Mouse (Mus musculus) v-Abl transformed pro-B cells (cell line): ENCODE results near the gene Cpne6.

Experiments
- in situ Hi-C, 2 experiments: fragments of 400-800 bp; cut with MboI; formaldehyde crosslinking; loops; one replicate each; pipeline ENCODE4 v1.15.1; 2025; ENCODE audit not compliant: unreplicated experiment in 2 of 2

Cpne6 gene

DNA sequence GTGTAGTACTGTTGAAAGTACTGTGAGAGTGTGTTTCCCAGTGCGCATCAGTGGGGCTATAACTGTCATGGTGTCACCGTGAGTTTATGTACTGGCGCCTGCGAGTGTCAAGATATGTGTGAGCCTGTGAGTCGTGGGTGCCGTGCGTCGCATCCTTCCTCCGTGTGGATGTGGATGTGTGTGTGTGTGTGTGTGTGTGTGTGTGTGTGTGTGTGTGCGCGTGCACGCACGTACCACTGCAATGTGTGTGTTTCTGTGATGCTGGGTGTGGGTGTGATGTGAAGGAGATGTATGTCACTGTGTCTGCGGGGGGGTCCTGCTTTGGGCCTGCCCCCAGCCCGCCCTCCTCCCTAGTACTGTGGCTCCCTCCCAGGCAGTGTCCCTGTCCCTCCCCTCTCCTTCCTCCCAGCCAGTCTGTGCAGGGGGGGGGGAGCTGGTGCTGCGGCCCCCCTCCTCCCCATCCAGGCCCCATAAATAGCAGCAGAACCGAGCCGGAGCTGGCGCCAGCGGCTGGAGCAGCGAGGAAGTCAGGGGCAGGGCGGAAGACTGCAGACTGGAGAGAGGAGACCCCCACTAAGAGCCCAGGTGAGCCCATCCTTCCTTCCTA, at the start of gene Cpne6:
Gene Cpne6 (plus strand): TSS at position 321 of the 607 bp plus-strand sequence.
- in situ Hi-C loops: no loop called here

DNA sequence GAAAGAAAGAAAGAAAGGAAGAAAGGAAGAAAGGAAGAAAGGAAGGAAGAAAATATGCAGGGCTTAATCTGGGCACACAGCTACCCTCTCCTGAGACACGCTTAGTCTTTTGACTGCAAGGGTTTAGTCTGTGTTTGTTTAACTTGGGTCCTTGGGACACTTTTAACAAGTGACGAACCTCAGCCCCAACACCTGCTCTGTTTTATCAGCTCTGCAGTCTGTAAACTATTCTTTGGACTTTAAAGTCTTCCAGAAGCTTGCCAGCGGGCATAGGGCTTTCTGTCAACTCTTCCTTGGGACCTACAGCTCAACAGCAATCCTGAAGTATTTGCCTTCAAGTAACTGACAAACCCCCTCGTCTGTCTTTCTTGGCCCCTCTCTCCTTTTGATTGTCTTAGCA, 48.5 kb upstream of the Cpne6 start:
- in situ Hi-C loops: loop anchor here in 1 of 2 experiments (25.0 kb wide), 2 partner anchors 299 to 451 kb away; partner anchors contain the start of gene Sdr39u1

DNA sequence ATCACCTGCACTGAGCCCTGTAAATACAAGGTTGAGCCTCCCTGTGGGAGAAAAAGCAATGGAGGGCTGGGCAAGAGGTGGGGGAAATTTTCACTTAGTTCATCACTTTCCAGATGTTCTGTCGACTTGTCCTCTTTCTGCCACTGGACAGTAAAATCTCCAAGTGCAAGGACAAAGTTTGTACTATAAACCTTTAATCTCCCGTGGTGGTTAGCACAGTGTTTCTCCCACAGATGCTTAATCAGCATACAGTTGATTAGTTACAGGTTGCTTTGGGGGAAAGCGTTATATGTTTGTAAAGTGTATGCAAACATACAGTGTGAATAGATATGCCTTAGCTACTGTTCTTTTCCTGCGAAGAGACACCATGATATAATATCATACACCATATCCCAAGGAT, 43.8 kb upstream of the Cpne6 start:
- in situ Hi-C loops: loop anchor here in 1 of 2 experiments (25.0 kb wide), 2 partner anchors 304 to 446 kb away; partner anchors contain the start of gene Sdr39u1

DNA sequence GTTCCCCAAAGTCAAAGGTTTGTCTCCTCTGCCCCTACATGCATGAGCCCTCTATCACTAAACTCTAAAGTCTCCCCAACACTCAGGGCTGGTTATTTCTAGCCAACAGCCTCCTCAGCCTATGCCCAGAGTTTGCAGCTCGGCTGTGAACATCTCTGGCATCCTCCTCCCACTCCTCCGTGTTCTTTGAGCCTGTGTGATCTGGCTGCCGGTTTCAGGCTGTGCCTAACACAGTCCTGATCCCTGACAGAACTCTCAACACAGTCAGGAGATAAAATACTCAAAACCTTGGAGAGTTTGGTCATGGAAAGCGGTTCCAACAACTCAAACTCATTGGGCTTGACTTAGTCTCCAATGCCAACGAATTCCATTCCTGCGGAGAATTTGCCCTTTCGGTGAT, 43.1 kb upstream of the Cpne6 start:
- in situ Hi-C loops: loop anchor here in 1 of 2 experiments (25.0 kb wide), 2 partner anchors 305 to 445 kb away; partner anchors contain the start of gene Sdr39u1

DNA sequence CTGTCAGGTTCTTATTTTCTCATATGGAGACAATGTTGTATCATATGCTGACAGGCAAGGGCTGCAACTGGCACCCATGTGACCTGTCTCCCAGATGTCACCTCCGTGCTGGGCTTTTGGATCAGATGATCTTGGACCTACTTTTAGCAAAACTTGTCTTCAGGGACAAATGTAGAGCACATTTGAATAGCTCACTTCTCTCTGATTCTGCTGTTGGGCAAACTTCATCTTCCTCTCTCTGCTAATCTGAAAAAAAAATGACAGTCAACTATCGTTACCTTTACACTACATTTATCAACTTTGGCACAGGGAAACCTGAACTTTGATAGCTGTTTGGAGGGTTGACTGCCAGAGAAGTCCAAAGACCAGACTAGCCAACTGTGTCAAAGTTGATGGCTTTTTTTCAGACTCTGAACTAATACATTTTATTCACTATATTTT, 41.9 kb upstream of the Cpne6 start:
- in situ Hi-C loops: loop anchor here in 1 of 2 experiments (25.0 kb wide), 2 partner anchors 306 to 444 kb away; partner anchors contain the start of gene Sdr39u1

DNA sequence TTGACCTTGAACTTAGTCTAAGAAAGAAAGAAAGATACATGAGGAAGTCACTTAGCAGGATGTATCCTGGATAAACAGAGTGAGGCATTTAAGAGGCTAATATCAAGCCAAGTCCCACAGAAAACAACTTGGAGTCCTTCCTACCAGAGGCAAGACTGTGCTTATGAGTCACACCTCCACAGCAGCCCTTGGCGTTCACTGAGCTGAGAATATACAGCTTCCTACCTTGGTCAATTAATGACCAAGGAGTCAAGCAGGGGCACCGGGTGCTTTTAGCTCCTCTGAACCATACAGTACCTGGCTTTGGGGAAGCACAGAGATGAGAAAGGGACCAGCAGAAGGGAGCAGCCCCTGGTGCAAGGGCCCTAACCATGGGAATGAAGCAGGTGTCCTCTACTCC, 41.2 kb upstream of the Cpne6 start:
- in situ Hi-C loops: loop anchor here in 1 of 2 experiments (25.0 kb wide), 2 partner anchors 307 to 443 kb away; partner anchors contain the start of gene Sdr39u1

DNA sequence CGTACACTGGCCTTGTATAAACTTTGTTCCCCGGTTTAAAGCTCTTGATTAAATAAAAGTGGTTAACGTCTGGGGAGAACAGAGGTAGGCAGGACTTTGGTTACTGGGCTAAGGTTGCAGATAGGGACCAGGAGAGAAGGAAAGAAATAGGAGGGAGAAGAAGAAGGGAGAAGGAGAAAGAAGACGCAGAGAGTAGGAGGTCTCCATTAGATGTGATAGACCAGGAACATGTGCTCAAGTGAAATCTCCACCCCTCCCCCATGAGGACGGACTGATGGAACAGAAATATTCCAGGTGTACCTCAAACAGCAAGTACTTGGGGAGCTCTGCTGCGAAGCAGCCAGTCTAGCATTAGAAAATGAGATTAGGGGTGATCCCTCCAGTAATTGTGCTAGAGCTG, 40.4 kb upstream of the Cpne6 start:
- in situ Hi-C loops: loop anchor here in 1 of 2 experiments (25.0 kb wide), 2 partner anchors 308 to 442 kb away; partner anchors contain the start of gene Sdr39u1

DNA sequence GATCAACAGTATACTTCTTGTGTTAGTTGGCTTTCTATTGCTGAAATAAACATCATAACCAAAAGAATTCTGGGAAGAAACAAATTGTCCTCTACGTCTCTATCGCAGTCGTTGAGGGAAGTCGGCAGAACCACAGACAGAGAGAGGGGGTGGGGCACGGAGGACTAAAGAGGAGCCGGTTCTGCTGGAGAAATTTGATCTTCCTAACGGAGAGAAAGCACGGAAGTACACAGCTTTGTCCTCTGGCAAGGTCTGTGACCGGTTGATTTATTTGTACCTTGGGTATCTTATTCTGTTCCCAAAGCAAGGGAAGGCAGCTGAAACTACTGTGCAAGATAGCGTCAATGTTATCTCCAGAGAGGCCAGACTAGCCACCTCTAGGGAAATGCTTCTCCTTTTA, 39.4 kb upstream of the Cpne6 start:
- in situ Hi-C loops: loop anchor here in 1 of 2 experiments (25.0 kb wide), 2 partner anchors 309 to 441 kb away; partner anchors contain the start of gene Sdr39u1

DNA sequence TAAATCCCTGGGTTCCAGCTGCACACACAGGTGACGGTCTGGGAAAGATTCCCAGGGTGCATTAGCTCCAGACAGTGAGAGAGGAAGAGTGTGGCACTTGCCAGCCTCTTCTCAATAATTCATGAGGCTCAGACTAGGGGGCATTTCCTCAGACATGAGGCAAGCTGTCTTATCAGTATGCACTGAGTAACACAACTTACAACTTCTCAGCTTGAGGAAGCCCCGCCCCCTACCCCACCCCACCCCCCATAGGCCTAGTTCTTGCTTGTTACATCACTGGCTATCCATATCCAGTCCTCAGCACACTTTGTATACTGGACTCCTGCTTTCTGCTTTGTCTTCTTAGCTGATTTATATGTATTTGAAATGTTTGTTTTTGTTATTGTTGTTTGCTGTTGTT, 34.6 kb upstream of the Cpne6 start:
- in situ Hi-C loops: no loop called here

DNA sequence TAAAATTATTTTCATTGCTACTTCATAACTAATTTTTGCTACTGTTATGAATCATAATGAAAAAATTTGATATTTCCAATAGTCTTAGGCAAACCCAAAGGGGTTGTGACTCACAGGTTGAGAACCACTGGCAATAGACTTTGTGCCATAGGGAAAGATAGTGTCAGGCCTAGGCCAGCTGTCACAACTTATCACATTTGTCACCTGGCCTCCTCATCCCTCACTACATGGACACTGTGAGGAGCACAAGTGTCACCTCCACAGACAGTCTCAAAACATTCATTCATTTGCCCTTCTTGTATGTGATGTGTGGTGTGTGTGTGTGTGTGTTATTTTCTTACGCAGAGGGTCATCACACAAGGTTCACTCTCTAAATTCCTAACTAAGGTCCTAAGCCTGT, 32.8 kb upstream of the Cpne6 start:
- in situ Hi-C loops: no loop called here

DNA sequence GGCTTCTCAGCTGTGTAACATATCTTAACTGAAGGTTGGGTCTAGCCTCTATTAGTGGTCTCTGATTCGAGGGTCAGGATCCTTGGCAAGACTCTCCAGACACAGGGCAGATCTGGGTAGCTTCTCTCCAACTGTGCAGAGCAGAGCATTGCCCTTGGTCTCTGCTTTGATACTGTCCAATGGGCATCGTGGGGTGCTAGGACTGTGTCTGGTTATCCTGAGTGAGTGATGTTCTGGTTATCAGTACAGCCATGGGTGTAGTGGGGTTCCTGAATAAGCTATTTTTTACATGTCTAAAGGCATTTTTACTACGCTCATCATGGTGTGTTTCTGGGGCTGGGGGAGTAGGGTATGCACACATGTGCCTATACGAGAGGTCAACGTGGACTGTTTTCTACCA, 32.4 kb upstream of the Cpne6 start:
- in situ Hi-C loops: no loop called here

DNA sequence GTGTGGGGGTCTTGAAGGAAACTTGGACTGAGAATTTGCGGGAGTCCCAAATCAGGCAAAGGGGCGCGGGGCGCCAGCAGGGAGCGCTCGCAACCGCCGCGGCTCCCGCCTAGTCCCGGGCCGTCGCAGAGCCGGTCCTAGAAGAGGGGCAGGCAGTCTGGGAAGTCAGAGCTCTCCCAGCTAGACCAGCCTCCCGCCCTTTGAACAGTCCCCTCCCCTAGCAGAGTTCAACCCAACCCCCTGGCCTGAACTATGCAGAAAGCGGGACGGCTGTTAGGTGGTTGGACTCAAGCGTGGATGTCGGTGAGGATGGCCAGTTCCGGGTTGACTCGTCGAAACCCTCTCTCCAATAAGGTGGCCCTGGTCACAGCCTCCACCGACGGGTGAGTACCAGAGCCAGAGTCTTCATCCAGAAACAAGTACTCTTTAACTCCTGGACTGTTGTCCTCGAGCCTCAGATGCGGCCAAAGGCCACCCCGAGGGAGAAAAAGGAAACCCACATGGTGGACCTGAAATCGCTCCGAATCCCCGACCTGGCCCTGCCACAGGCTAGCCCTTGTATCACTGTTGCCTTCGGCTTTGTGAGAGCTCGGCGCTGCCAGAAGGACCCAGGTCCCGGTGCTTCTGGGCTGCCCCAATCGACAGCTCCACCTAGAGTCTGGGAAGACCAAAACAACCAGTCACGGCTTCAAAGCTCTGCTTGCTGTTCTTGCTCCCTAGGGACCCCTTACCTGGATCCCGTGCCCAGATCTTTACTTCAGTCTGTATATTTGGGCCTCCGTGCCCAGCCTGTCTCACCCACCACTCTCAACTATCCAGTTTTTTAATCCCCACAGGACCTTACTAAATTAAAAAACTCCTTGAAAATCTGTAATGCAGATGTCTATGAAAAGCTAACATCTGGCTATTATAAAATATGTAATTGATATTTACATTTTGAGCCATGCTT, 31.3 kb upstream of the Cpne6 start, which contains the start of gene Dhrs4:
Gene Dhrs4 (plus strand): TSS at position 108 of the 949 bp plus-strand sequence.
- in situ Hi-C loops: no loop called here

DNA sequence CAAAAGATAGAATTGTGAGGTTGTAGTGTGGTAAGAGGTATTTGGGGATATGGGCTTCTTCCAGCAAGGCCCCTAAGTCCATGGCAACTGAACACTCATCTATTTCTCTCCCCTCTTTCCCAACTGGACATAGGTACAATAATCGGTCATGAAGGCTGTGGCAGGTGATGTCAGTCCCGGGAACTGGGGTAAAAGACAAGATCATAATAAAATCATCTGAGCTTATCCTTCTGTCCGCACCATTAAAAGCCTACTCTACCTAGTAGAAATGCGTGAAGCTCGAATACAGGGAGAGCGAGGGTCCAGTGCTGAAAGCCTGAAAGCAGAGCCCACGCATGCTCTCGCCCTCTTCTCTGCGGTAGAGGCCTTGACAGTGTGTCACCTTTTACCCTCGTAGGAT, 30.6 kb upstream of the Cpne6 start:
- in situ Hi-C loops: no loop called here

DNA sequence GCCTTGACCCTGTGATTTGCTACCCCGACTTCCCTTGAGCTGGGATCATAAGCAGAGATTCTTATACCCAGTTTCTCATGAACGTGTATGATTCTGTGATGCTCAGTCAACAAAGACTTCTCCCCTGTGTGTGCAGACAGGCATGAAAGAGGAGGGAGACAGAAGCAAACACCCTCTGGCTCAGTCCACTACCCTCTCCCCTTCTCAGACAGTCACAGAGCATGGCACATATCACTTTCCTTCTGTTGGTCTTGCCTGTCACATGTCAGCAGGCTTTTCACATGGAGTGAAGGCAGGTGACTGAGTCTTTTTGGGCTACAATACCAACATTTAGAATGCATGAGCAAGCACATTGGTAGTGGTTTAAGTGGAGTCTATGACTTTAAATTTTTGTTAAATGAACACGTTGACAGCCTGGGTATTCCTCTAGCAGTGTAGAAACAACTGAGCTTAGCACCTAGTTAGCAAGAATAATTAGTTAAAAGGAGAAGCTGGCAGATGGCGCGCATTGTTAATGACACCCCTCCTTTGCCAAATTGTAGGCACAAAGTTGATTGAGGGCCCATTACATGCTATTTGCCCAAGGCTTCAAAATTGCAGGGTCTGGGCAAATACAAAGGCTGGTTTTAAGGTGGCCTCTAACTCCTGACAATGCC, 25.7 kb upstream of the Cpne6 start:
- in situ Hi-C loops: no loop called here

DNA sequence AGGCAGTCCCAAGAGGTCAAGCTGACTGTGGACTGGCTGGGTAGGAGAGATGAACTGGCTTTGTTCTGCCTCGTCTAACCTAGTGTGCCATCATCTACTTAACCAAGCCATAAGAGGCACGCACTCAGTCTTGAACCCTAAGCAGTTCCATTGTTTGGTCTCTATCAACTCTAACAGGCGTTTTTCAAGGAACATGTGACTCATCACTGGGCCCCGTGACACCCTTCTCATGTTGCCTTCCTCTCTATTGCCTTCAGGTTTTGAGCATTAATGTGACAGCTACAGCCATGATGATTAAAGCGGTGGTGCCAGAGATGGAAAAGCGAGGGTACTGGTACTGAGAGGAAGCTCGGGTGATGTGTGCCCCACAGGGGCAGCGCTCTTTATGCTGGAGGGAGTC, 23.4 kb upstream of the Cpne6 start:
- in situ Hi-C loops: no loop called here

DNA sequence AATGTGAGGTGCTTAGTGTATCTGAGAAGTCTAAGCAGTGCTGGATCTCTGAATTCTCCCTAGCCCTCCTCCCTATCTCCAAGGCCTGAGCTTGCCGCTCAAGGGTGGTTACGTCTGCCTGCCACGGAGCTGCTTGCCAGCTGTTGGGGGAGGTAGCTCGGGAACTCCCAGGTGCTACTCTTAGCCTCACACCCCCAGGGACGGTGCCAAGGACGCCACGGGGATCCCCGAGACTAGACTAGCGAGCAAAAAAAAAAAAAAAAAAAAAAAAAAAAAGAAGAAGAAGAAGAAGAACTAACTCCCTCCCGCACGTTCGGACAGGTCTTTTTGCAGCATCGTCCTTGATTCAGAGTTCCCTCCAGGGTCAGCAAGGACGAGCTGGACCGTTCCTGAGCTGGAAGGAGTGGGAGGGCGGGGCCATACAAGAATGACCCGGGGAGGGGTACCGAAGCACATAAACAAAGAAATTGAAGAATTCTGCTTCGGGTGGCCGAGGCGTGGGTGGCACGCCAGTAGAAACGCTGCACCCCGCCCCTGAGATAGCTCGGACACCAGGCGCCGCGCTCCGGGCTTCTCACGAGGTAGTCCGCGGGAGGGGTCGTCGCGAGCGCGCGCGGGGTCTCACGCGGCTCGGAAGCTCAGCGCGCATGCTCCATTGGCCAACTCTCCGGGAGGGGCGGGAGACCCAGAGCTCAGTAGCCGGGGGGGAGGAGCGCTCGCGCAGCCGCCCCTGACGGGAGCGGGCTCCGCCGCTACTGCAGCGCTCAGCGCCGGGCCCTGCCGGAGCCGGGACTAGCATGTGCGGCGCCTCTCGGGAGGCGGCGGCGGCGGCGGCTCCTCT, 19.7 kb upstream of the Cpne6 start, which contains the start of gene Carmil3:
Gene Carmil3 (plus strand): TSS at position 291 of the 841 bp plus-strand sequence.
- in situ Hi-C loops: loop anchor here (10.0 kb wide), 3 partner anchors 64 to 264 kb away; partner anchors contain the start of genes Cideb (in 1 of the 2) and Emc9 (in 1 of the 2)

DNA sequence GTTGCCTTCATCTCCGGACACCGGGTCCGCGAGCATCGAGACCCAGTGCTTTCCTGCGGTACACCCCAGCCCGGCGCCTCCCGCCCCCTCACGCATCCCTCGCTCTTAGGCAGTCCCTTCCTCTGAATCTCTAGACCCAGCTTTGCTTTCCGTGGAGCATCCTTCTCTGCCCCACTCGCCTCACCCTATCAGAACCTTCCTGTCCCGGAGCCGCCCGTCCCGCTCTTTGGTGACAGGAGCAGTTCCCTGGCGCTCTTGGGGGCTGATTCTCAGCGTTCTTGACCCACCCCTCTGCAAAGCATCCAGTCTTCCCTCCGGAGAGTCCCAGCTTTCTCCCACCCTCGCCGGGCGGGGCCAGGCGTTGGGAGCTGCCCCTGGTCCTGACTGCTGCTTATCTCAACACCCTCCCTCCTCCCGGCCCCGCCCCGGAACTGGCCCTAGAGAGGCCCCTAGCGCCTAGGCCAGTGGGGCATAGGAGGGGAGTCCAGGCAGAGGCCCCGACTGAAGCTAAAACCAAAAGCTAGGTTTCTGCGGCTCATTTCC, 18.9 kb upstream of the Cpne6 start:
- in situ Hi-C loops: loop anchor here (10.0 kb wide), 3 partner anchors 63 to 263 kb away; partner anchors contain the start of genes Cideb (in 1 of the 2) and Emc9 (in 1 of the 2)

DNA sequence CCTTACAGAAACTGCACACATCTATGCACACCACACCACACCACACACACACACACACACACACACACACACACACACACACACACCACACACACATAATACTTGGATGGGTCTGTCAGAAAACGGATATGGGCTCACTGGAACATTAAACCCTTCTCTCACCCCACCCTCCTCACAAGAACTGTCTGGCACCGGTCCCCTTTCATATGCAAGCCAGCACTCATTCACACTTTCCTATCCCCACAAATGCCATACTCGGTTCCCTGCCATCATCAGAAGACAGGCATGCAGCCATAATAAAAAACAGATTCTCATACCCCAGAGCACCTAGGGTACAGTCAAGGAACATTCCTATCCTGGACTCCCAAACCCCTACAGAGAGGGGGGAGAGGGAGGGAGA, 18.1 kb upstream of the Cpne6 start:
- in situ Hi-C loops: loop anchor here (10.0 kb wide), 3 partner anchors 63 to 263 kb away; partner anchors contain the start of genes Cideb (in 1 of the 2) and Emc9 (in 1 of the 2)
